Mouse (Mus musculus): ENCODE results near the gene Zcchc2. TPM values are rescaled to one million over a fixed set of nuclear protein-coding genes. Genes with fewer than 3 reads are reported as not detected.

The Zcchc2 gene
- polyA plus RNA-seq, 1 experiment = 19.8 TPM

- WGBS = 38% methylated on average over 9 of the region's 9 CpGs
- H3K4me1 ChIP-seq (ENCODE audit: control insufficient read depth, insufficient read depth, low read length) = peaks cover 39% of the 10 kb centered on the region
These were observed 52.0 kb downstream of the Zcchc2 start for GRCm38 (mm10) chr1:106042221-106042620.

GRCm38 (mm10) chr1:106043053-106043820 is 53.0 kb downstream of the Zcchc2 start:
- WGBS = 3% methylated on average over 4 of the region's 4 CpGs
- Histone ChIP-seq H3K27ac (ENCODE audit: insufficient read depth, low read length) (no peak overlapping the region), H3K27me3 (ENCODE audit: control insufficient read depth, insufficient read depth, low read length) (no peaks in the 10 kb centered on the region), H3K4me3 (replicated peaks; ENCODE audit: insufficient read depth, low read depth, low read length) (no peak overlapping the region), H3K4me1 (ENCODE audit: control insufficient read depth, insufficient read depth, low read length) (peaks cover 38% of the 10 kb centered on the region)
- TF ChIP-seq POLR2A (IDR thresholded peaks at IDR 0.05; ENCODE audit: borderline replicate concordance, insufficient read depth, low read length) = no peak
- no peak for TF ChIP-seq CTCF (IDR thresholded peaks at IDR 0.05; ENCODE audit: borderline replicate concordance, insufficient read depth, low read depth, low read length)
- DNase-seq = peak; percentile 87 to 95

More at GRCm38 (mm10) chr1:106042221-106042620, 52.0 kb downstream of the Zcchc2 start:
- Histone ChIP-seq H3K27ac (ENCODE audit: insufficient read depth, low read length) (no peak overlapping the region), H3K4me3 (replicated peaks; ENCODE audit: insufficient read depth, low read depth, low read length) (no peak overlapping the region), H3K27me3 (ENCODE audit: control insufficient read depth, insufficient read depth, low read length) (no peaks in the 10 kb centered on the region)
- DNase-seq = peak; percentile 17 to 27
- TF ChIP-seq CTCF (IDR thresholded peaks at IDR 0.05; ENCODE audit: borderline replicate concordance, insufficient read depth, low read depth, low read length) (no peak), POLR2A (IDR thresholded peaks at IDR 0.05; ENCODE audit: borderline replicate concordance, insufficient read depth, low read length) (no peak)

GRCm38 (mm10) chr1:106049036-106049435 is 58.8 kb downstream of the Zcchc2 start:
- WGBS = 96% methylated on average over 6 of the region's 6 CpGs
- no peaks in the 10 kb centered on the region for H3K27me3 ChIP-seq (ENCODE audit: control insufficient read depth, insufficient read depth, low read length)

GRCm38 (mm10) chr1:106054978-106055377 is 64.8 kb downstream of the Zcchc2 start:
- TF ChIP-seq CTCF (IDR thresholded peaks at IDR 0.05; ENCODE audit: borderline replicate concordance, insufficient read depth, low read depth, low read length) = no peak
- TF ChIP-seq POLR2A (IDR thresholded peaks at IDR 0.05; ENCODE audit: borderline replicate concordance, insufficient read depth, low read length) = no peak
- no peak for DNase-seq
- Histone ChIP-seq H3K27me3 (ENCODE audit: control insufficient read depth, insufficient read depth, low read length) (no peaks in the 10 kb centered on the region), H3K27ac (ENCODE audit: insufficient read depth, low read length) (no peak overlapping the region), H3K4me1 (ENCODE audit: control insufficient read depth, insufficient read depth, low read length) (no peaks in the 10 kb centered on the region), H3K4me3 (replicated peaks; ENCODE audit: insufficient read depth, low read depth, low read length) (no peak overlapping the region)
- 84% methylated on average over 6 of the region's 6 CpGs for WGBS

More at GRCm38 (mm10) chr1:106049036-106049435, 58.8 kb downstream of the Zcchc2 start:
- no peak for TF ChIP-seq POLR2A (IDR thresholded peaks at IDR 0.05; ENCODE audit: borderline replicate concordance, insufficient read depth, low read length)
- no peak for TF ChIP-seq CTCF (IDR thresholded peaks at IDR 0.05; ENCODE audit: borderline replicate concordance, insufficient read depth, low read depth, low read length)
- no peak overlapping the region for H3K4me3 ChIP-seq (replicated peaks; ENCODE audit: insufficient read depth, low read depth, low read length)
- H3K4me1 ChIP-seq (ENCODE audit: control insufficient read depth, insufficient read depth, low read length) = no peaks in the 10 kb centered on the region
- H3K27ac ChIP-seq (ENCODE audit: insufficient read depth, low read length) = no peak overlapping the region
- no peak for DNase-seq

GRCm38 (mm10) chr1:106058355-106058754 is 68.1 kb downstream of the Zcchc2 start:
- TF ChIP-seq POLR2A (IDR thresholded peaks at IDR 0.05; ENCODE audit: borderline replicate concordance, insufficient read depth, low read length) = no peak
- Histone ChIP-seq H3K4me3 (replicated peaks; ENCODE audit: insufficient read depth, low read depth, low read length) (no peak overlapping the region), H3K4me1 (ENCODE audit: control insufficient read depth, insufficient read depth, low read length) (0 out of 2 replicates have a peak, but pooled peaks cover 2% of the 10 kb centered on the region), H3K27me3 (ENCODE audit: control insufficient read depth, insufficient read depth, low read length) (no peaks in the 10 kb centered on the region), H3K27ac (ENCODE audit: insufficient read depth, low read length) (no peak overlapping the region)
- DNase-seq = no peak
- 63% methylated on average over 5 of the region's 5 CpGs for WGBS

- Histone ChIP-seq H3K4me1 (ENCODE audit: control insufficient read depth, insufficient read depth, low read length) (peaks cover 2% of the 10 kb centered on the region; the same call in 1 of the 2 replicates), H3K4me3 (replicated peaks; ENCODE audit: insufficient read depth, low read depth, low read length) (no peak overlapping the region), H3K27me3 (ENCODE audit: control insufficient read depth, insufficient read depth, low read length) (no peaks in the 10 kb centered on the region), H3K27ac (ENCODE audit: insufficient read depth, low read length) (no peak overlapping the region)
- DNase-seq = no peak
- WGBS = 95% methylated on average over 4 of the region's 4 CpGs
- TF ChIP-seq CTCF (IDR thresholded peaks at IDR 0.05; ENCODE audit: borderline replicate concordance, insufficient read depth, low read depth, low read length) = no peak
- TF ChIP-seq POLR2A (IDR thresholded peaks at IDR 0.05; ENCODE audit: borderline replicate concordance, insufficient read depth, low read length) = no peak
These were observed 69.5 kb downstream of the Zcchc2 start for GRCm38 (mm10) chr1:106059516-106060277.

- H3K4me1 ChIP-seq (ENCODE audit: control insufficient read depth, insufficient read depth, low read length) = peaks cover 2% of the 10 kb centered on the region; the same call in 1 of the 2 replicates
- no peak overlapping the region for H3K27ac ChIP-seq (ENCODE audit: insufficient read depth, low read length)
- no peak for DNase-seq
- 90% methylated on average over 4 of the region's 4 CpGs for WGBS
- H3K27me3 ChIP-seq (ENCODE audit: control insufficient read depth, insufficient read depth, low read length) = no peaks in the 10 kb centered on the region
- no peak overlapping the region for H3K4me3 ChIP-seq (replicated peaks; ENCODE audit: insufficient read depth, low read depth, low read length)
- no peak for TF ChIP-seq CTCF (IDR thresholded peaks at IDR 0.05; ENCODE audit: borderline replicate concordance, insufficient read depth, low read depth, low read length)
- TF ChIP-seq POLR2A (IDR thresholded peaks at IDR 0.05; ENCODE audit: borderline replicate concordance, insufficient read depth, low read length) = no peak
These were observed 71.1 kb downstream of the Zcchc2 start for GRCm38 (mm10) chr1:106061185-106061910.
